Mouse (Mus musculus): ENCODE results near the gene Nfix. TPM values are rescaled to one million over a fixed set of nuclear protein-coding genes. Genes with fewer than 3 reads are reported as not detected.
A peak's percentile ranks its signal among the peaks of the same experiment; 100 is the strongest.

Nfix gene
- total RNA-seq, 2 experiments from 2014 or later, result 256 to 266 TPM

- intact Hi-C loops (cut with DNase I), result loop anchor here (2.0 to 5.0 kb wide), 3 partner anchors 43 to 458 kb away; partner anchors contain the start of gene Junb
- DNase-seq, result peak; percentile 77
Observed at GRCm38 (mm10) chr8:84659936-84660818, 140.0 kb downstream of the Nfix start.

GRCm38 (mm10) chr8:84658951-84659350, 141.2 kb downstream of the Nfix start:
- intact Hi-C loops (cut with DNase I), result no loop called here
- no peak for DNase-seq

GRCm38 (mm10) chr8:84657680-84658079, 142.5 kb downstream of the Nfix start:
- DNase-seq, result no peak
- intact Hi-C loops (cut with DNase I), result no loop called here

DNA sequence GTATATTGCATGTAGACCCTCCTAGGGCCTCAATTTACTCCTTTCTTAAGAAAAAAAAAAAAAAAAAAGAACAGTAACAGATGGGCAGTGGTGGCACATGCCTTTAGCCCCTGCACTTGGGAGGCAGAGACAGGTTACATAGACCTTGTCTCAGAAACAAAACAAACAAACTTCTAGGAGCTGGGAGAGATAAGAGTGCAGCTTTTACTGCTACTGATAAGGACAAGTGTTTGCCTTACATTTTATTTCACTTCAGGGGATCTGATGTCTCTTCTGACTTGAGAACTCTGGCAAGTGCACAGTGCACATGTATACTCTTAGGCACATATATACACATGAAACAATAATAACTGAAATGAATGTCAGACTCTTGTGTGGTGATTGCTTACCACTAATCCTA, 142.9 kb downstream of the Nfix start:
- intact Hi-C loops (cut with DNase I), result no loop called here
- DNase-seq, result no peak

DNA sequence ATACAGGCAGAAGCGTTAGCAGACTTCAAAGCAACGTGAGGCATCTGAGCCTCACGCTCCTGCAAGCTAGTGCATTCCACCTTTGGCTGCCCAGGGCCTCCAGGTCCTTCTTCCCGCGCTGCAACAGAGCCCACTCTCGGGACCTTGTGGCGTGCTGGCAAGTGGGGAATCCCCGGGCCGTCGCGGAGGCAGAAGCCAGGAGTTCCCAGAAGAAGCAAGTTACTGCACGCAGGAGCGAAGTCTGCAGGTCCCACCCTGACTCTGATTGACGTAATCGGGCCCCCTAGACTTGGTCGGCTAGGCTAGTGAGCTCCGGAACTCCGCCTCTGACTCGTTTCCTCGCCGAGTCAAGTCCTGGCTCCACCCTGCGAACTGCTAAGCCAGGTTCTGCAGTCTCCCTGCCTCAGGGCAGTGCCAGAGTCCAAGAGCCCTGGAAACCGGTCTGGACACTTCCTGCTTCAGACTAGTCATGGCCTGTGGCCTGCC, 143.5 kb downstream of the Nfix start:
- intact Hi-C loops (cut with DNase I), result no loop called here
- peak; percentile 84 to 86 for DNase-seq

DNA sequence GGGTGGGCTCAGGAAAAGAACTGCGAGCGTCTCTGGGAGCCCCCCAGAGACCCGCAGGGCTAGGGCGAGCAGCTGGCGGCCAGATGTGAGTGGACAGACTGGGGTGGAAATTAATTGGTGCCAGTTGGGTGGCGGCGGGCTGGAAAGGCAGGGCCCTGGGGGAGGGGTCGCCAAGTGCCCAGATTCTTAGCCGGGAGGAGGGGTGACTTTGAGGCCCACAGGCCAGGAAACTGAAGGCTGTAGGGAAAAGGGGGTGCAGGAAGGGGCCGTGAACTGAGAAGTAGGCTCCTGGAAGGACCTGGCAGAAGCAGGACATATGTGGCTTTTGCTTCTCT, 144.0 kb downstream of the Nfix start:
- intact Hi-C loops (cut with DNase I), result no loop called here
- peak in 1 of 2 experiments; percentile 53 for DNase-seq

DNA sequence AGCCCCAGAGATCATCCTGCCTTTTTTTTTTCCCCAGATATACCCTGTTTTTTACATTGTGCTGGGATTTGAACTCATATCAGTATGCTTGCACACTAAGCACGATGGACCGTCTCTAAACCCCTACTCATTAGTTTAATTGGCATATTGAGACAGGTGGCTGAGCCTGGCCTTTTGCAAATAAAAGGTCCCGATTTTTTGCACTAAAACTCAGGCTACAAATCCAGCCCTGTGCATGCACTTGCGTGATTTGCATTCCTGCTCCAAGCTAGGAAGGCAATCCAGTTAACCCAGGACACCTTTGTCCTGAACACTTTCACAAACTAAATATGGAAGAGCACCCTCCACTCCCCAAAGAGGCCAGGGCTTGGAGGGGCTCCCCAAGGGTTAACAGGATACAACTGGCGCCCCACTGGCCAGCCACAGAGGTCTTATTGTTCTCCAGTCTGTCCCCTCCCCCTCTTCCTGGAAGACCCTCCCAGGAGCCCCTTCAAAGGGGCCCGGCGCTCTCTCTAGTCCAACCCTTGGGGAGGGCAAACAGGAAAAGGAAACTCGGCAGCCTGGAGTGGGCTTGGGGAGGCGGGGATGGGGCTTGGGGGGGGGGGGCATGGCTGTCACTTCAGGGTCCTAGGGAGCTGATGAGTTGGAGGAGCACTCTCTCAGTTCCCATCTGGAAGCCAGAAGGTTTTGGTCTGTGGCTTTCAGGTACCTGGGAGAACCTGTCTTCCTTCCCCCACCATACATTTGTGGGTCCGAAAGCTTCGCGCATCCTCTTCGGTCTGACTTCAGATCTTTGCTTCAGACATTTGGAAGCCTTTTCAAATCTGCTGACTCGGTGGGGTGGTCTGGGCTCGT, 144.6 kb downstream of the Nfix start:
- intact Hi-C loops (cut with DNase I), result loop anchor here (1.0 kb wide), 1 partner anchor 12 kb away; no protein-coding TSS in a partner anchor
- DNase-seq, result peak; percentile 50 to 60

DNA sequence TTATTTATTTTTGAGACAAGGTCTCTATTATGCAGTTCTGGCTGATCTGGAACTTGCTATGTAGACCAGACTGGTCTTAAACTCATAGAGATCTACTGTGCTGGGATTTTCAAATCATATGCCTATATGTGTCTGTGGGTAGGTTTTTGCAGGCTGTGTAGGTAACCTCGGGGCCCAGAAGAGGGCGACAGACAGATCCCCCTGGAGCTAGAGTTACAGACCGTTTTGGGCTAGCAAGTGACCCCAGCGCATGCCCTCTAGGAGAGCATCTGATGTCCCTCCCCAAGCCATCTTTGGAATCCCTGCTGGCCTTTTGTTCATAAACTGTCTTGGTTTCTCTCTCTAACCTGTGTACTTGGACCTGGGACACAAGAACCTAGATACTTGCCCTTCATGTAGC, 145.5 kb downstream of the Nfix start:
- intact Hi-C loops (cut with DNase I), result no loop called here
- no peak for DNase-seq

DNA sequence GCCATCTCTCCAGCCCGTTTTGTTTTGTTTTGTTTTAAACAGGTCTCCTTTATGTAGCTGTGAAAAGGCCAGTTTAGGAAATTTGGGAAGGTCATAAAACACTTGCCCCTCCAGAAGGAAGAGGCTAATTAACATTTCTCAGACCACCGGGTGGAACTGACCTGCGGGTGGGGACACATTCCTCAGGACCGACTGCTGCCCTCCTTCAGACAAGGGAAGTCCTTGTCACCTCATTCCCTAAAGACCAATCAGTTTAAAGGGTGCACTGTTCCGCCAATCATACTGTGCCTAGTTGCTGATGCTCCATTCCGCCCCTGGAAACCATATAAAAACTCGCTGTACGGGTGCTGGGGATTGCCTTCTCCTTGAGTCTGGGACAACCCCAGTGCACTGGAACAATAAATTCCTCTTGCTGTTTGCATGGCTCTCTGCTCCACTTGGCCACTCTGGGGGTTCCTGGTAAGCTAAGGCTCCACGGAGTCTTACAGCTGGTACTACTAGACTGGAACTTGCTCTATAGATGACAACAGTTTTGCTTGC, 147.0 kb downstream of the Nfix start:
- DNase-seq, result no peak

DNA sequence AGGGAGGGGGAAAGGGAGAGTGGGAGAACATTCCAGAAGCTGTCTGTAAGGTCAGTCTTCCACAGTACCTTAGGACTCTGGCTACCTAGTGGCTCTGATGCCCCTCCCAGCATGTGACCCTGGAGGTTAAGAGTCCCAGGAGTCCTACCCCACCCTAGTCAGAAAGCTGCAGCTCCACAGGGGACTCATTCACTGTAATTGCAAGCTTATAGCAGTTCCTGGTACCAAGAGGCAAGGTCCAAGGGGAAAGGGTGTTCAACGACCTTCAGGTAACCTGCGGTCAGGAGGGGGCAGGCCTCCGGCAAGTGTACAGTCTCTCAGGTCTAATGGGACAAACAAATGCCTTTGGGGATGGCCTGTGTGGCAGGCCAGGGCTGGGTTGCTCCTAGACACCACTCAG, 149.9 kb downstream of the Nfix start:
- intact Hi-C loops (cut with DNase I), result no loop called here
- DNase-seq, result no peak

More for the DNA sequence above, 147.0 kb downstream of the Nfix start:
- intact Hi-C loops (cut with DNase I), result no loop called here

Other genes with a start within 250 kb of the Nfix start
- 10 to 100 TPM; 30.8 to 31.4 TPM for gene Ier2, start 137.5 kb downstream of the Nfix start, total RNA-seq (2021)
- gene Trmt1, start 114.0 kb downstream of the Nfix start, total RNA-seq (2021), result 10 to 100 TPM; 40.3 to 40.6 TPM
- 10 to 100 TPM; 50.2 TPM for gene Nacc1, start 112.5 kb downstream of the Nfix start, total RNA-seq (2021)
- 1 to 10 TPM; 8.4 to 9.1 TPM for gene Lyl1, start 98.9 kb downstream of the Nfix start, total RNA-seq (2021)
- gene G430095P16Rik, start 77.3 kb downstream of the Nfix start, total RNA-seq (2021), result under 1 TPM; 0.50 to 0.89 TPM
- 1 to 10 TPM; 3.1 to 3.8 TPM for gene Dand5, start 22.5 kb upstream of the Nfix start, total RNA-seq (2021)
- 10 to 100 TPM; 23.7 to 25.0 TPM for gene Gadd45gip1, start 31.2 kb upstream of the Nfix start, total RNA-seq (2021)
- gene Rad23a, start 40.3 kb upstream of the Nfix start, total RNA-seq (2021), result 10 to 100 TPM; 77.8 to 88.5 TPM
- 100 to 1,000 TPM; 275 to 333 TPM for gene Calr, start 46.6 kb upstream of the Nfix start, total RNA-seq (2021)
- gene Farsa, start 56.6 kb upstream of the Nfix start, total RNA-seq (2021), result 10 to 100 TPM; 31.7 to 32.5 TPM
- gene Syce2, start 71.8 kb upstream of the Nfix start, total RNA-seq (2021), result 1 to 10 TPM; 6.9 TPM
- gene Gcdh, start 93.6 kb upstream of the Nfix start, total RNA-seq (2021), result 10 to 100 TPM; 31.7 to 32.8 TPM
- under 1 TPM; 0.17 to 0.22 TPM for gene Klf1, start 101.6 kb upstream of the Nfix start, total RNA-seq (2021)
- 1 to 10 TPM; 6.4 to 7.3 TPM for gene Dnase2a, start 108.2 kb upstream of the Nfix start, total RNA-seq (2021)
- gene Mast1, start 137.0 kb upstream of the Nfix start, total RNA-seq (2021), result under 1 TPM in 1 of 2 experiments, not detected in 1; 0.07 TPM
- not detected for gene Rtbdn, start 146.6 kb upstream of the Nfix start, total RNA-seq (2021)
- gene Gm49661, start 169.1 kb upstream of the Nfix start, total RNA-seq (2021), result 1 to 10 TPM in 1 of 2 experiments, not detected in 1; 1.6 TPM
- 100 to 1,000 TPM; 689 to 769 TPM for gene Prdx2, start 169.2 kb upstream of the Nfix start, total RNA-seq (2021)
- 10 to 100 TPM; 53.4 to 55.4 TPM for gene Rnaseh2a, start 169.4 kb upstream of the Nfix start, total RNA-seq (2021)
- gene Junb, start 178.4 kb upstream of the Nfix start, total RNA-seq (2021), result 10 to 100 TPM; 12.6 to 12.7 TPM
- 1 to 10 TPM; 1.8 to 2.3 TPM for gene Hook2, start 190.3 kb upstream of the Nfix start, total RNA-seq (2021)
- not detected for gene Best2, start 214.2 kb upstream of the Nfix start, total RNA-seq (2021)
- gene Asna1, start 224.9 kb upstream of the Nfix start, total RNA-seq (2021), result 10 to 100 TPM; 78.6 to 79.7 TPM
- gene Trir, start 226.5 kb upstream of the Nfix start, total RNA-seq (2021), result 100 to 1,000 TPM; 117 to 120 TPM
- gene Tnpo2, start 236.6 kb upstream of the Nfix start, total RNA-seq (2021), result 10 to 100 TPM; 32.2 to 39.6 TPM